Mouse (Mus musculus) urinary bladder, postnatal 36 days (tissue): ENCODE measurements around the gene Wnt5a.

Experiments used
- DNase-seq, 2 experiments: peaks; one replicate each; pipeline ENCODE4 v3.0.0; 2022; ENCODE audit warnings: low spot score in 2 of 2, mixed read lengths in 1 of 2

The Wnt5a gene

GRCm38 (mm10) chr14:28504101-28505050 is at the start of gene Wnt5a:
Gene Wnt5a, plus strand, starts transcription at chr14:28504750.
- peak; percentile 37 to 51 for DNase-seq

GRCm38 (mm10) chr14:28456372-28457076 is 48.0 kb upstream of the Wnt5a start:
- peak; percentile 33 to 45 for DNase-seq

- no peak for DNase-seq
Observed at GRCm38 (mm10) chr14:28457428-28457827, 47.1 kb upstream of the Wnt5a start.

- DNase-seq = no peak
Observed at GRCm38 (mm10) chr14:28467956-28468355, 36.6 kb upstream of the Wnt5a start.

GRCm38 (mm10) chr14:28469696-28470095 is 34.9 kb upstream of the Wnt5a start:
- no peak for DNase-seq

- DNase-seq = no peak
Observed at GRCm38 (mm10) chr14:28470212-28470611, 34.3 kb upstream of the Wnt5a start.

- DNase-seq = no peak
Observed at GRCm38 (mm10) chr14:28475012-28475411, 29.5 kb upstream of the Wnt5a start.

GRCm38 (mm10) chr14:28475421-28475820 is 29.1 kb upstream of the Wnt5a start:
- DNase-seq = no peak

GRCm38 (mm10) chr14:28476746-28477145 is 27.8 kb upstream of the Wnt5a start:
- DNase-seq = no peak

GRCm38 (mm10) chr14:28480866-28481265 is 23.7 kb upstream of the Wnt5a start:
- no peak for DNase-seq

GRCm38 (mm10) chr14:28493806-28494205 is 10.7 kb upstream of the Wnt5a start:
- no peak for DNase-seq

- no peak for DNase-seq
Observed at GRCm38 (mm10) chr14:28494273-28494672, 10.3 kb upstream of the Wnt5a start.

GRCm38 (mm10) chr14:28501216-28501878 is 3.2 kb upstream of the Wnt5a start:
- no peak for DNase-seq

GRCm38 (mm10) chr14:28503276-28503675 is 1.3 kb upstream of the Wnt5a start:
- DNase-seq = no peak

GRCm38 (mm10) chr14:28505051-28505585 is 568 bp downstream of the Wnt5a start:
- peak in 1 of 2 experiments; percentile 65 for DNase-seq

- DNase-seq = peak; percentile 25 to 53
Observed at GRCm38 (mm10) chr14:28505586-28506375, 1.2 kb downstream of the Wnt5a start.

GRCm38 (mm10) chr14:28506376-28506831 is 1.9 kb downstream of the Wnt5a start:
- peak; percentile 52 to 61 for DNase-seq

GRCm38 (mm10) chr14:28507011-28507410 is 2.5 kb downstream of the Wnt5a start:
- DNase-seq = no peak

- peak; percentile 73 to 77 for DNase-seq
Observed at GRCm38 (mm10) chr14:28507471-28507870, 2.9 kb downstream of the Wnt5a start.

- no peak for DNase-seq
Observed at GRCm38 (mm10) chr14:28508288-28509258, 4.0 kb downstream of the Wnt5a start.
